Mouse (Mus musculus): ENCODE data around the gene Mybl2. TPM values are rescaled to one million over a fixed set of nuclear protein-coding genes. Genes with fewer than 3 reads are reported as not detected.
"Not testable (repeated sequence)": the region's sequence is repeated elsewhere in the genome, so short reads cannot be mapped to it uniquely, and the experiment has no call there.

The Mybl2 gene
- polyA plus RNA-seq, 1 experiment from 2014 or later, result 16.0 TPM

DNA sequence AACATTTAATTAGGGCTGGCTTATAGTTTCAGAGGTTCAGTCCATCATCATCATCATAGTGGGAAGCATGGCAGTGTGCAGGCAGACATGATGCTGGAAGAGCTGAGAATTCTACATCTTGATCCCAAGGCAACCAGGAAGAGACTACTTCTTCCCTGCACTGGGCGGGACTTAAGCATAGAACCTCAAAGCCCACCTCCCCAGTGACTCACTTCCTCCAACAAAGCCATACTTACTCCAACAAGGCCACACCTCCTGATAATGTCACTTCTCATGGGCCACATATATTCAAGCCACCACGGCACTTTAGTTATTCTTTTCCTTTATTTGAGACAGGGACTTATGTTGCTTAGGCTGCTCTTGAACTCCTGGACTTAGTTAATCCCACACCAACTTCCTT, 5.4 kb upstream of the Mybl2 start:
- no peak for DNase-seq (ENCODE audit: low spot score)
- no peaks in the 10 kb centered on the region for H3K4me1 ChIP-seq (ENCODE audit: control insufficient read depth, insufficient read depth, low read length)
- WGBS, result 86% methylated on average over 2 of the region's 2 CpGs
- no peaks in the 10 kb centered on the region for H3K27me3 ChIP-seq (replicated peaks; ENCODE audit: control insufficient read depth, insufficient read depth, low read length)
- H3K4me2 ChIP-seq (ENCODE audit: low read depth, low read length), result no peak overlapping the region
- no peaks in the 10 kb centered on the region for H3K9me3 ChIP-seq (ENCODE audit: control insufficient read depth, low read length)
- H3K9ac ChIP-seq (ENCODE audit: low read depth, low read length), result no peak overlapping the region
- H3K27ac ChIP-seq (replicated peaks; ENCODE audit: low read depth, low read length), result no peak overlapping the region
- no peak overlapping the region for H3K4me3 ChIP-seq (ENCODE audit: low read depth, low read length)
- no peak for ATAC-seq (ENCODE audit: low read depth)
- peaks cover 31% of the 10 kb centered on the region for H3K36me3 ChIP-seq (ENCODE audit: control insufficient read depth, insufficient read depth, low read length)

DNA sequence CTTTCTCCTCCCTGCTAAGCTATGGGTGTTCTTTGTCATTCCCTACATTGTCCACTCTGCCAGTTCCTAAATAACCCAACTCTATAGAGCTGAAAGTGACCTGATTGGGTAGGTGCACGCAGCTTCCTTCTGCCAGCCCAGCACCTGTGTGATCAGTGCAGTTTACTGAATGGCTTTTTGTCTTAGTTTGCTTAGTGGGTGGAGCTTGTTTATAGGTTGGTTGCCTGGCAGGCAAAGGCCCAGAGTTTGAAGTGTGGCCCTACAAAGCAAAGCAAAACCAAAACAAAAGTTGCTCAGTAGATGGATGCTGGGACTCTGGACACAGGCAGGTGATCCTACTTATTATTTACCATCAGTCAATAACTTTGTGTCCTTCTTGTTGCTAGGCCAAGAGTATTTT, 2.8 kb upstream of the Mybl2 start:
- no peak for ATAC-seq (ENCODE audit: low read depth)
- WGBS, result 79% methylated on average over 1 of the region's 1 CpGs

DNA sequence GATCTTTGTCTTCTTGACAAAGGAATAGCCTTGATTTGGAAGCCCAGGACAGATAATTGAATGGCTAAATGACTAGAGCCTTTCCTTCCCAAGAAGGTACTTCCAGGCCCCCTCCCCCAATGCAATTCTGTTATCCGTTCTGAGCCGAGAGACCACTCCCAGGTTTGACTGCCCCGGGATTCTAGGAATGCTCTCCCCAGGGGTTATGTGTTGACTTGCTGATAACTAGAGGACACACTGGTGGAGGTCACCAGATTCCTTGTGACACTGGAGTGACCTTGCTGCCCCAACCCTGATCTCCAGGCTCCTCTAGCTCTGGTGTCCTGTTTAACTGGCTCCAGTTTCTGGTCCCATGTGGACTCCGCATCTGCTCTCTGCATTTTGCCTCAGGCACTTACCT, 2.4 kb upstream of the Mybl2 start:
- ATAC-seq (ENCODE audit: low read depth) (no peak), DNase-seq (ENCODE audit: low spot score) (no peak)
- peaks cover 7% of the 10 kb centered on the region; the same call in 1 of the 2 replicates for H3K4me1 ChIP-seq (ENCODE audit: control insufficient read depth, insufficient read depth, low read length)
- H3K36me3 ChIP-seq (ENCODE audit: control insufficient read depth, insufficient read depth, low read length), result peaks cover 4% of the 10 kb centered on the region
- no peak overlapping the region for H3K9ac ChIP-seq (ENCODE audit: low read depth, low read length)
- no peak overlapping the region for H3K4me3 ChIP-seq (ENCODE audit: low read depth, low read length)
- no peaks in the 10 kb centered on the region for H3K27me3 ChIP-seq (replicated peaks; ENCODE audit: control insufficient read depth, insufficient read depth, low read length)
- no peaks in the 10 kb centered on the region for H3K9me3 ChIP-seq (ENCODE audit: control insufficient read depth, low read length)
- no peak overlapping the region for H3K4me2 ChIP-seq (ENCODE audit: low read depth, low read length)
- H3K27ac ChIP-seq (replicated peaks; ENCODE audit: low read depth, low read length), result no peak overlapping the region
- 29% methylated on average over 4 of the region's 4 CpGs for WGBS

More for the DNA sequence above, 2.8 kb upstream of the Mybl2 start:
- Histone ChIP-seq H3K27ac (replicated peaks; ENCODE audit: low read depth, low read length) (no peak overlapping the region), H3K4me1 (ENCODE audit: control insufficient read depth, insufficient read depth, low read length) (peaks cover 7% of the 10 kb centered on the region; the same call in 1 of the 2 replicates), H3K4me2 (ENCODE audit: low read depth, low read length) (no peak overlapping the region), H3K27me3 (replicated peaks; ENCODE audit: control insufficient read depth, insufficient read depth, low read length) (no peaks in the 10 kb centered on the region), H3K9me3 (ENCODE audit: control insufficient read depth, low read length) (no peaks in the 10 kb centered on the region), H3K9ac (ENCODE audit: low read depth, low read length) (no peak overlapping the region), H3K36me3 (ENCODE audit: control insufficient read depth, insufficient read depth, low read length) (peaks cover 8% of the 10 kb centered on the region), H3K4me3 (ENCODE audit: low read depth, low read length) (no peak overlapping the region)
- no peak for DNase-seq (ENCODE audit: low spot score)

DNA sequence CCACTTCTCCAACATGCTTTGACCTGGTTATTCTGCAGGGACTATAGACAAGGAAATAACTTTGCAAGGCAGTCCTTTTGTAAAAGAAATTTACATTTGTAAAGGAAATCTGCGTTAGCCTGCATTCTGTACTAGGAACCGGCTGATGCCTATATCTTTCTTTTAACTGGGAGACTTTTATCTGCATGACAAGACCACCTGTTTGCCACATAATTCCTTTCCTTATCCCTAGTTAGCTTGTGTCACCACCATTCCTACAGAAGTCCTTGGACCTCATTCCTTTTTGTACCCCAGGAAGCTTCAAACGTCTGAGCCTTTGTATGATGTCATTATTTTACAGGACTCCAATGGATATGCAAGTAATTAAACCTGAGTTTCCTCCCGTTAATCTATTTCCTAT, 1.7 kb upstream of the Mybl2 start:
- DNase-seq (ENCODE audit: low spot score) (no peak), ATAC-seq (ENCODE audit: low read depth) (no peak)
- no peak overlapping the region for H3K27ac ChIP-seq (replicated peaks; ENCODE audit: low read depth, low read length)
- H3K9ac ChIP-seq (ENCODE audit: low read depth, low read length), result no peak overlapping the region
- no peaks in the 10 kb centered on the region for H3K27me3 ChIP-seq (replicated peaks; ENCODE audit: control insufficient read depth, insufficient read depth, low read length)
- H3K36me3 ChIP-seq (ENCODE audit: control insufficient read depth, insufficient read depth, low read length), result no peaks in the 10 kb centered on the region
- H3K9me3 ChIP-seq (ENCODE audit: control insufficient read depth, low read length), result no peaks in the 10 kb centered on the region
- WGBS, result 73% methylated on average over 4 of the region's 4 CpGs
- H3K4me2 ChIP-seq (ENCODE audit: low read depth, low read length), result no peak overlapping the region
- H3K4me3 ChIP-seq (ENCODE audit: low read depth, low read length), result no peak overlapping the region
- peaks cover 7% of the 10 kb centered on the region; the same call in 1 of the 2 replicates for H3K4me1 ChIP-seq (ENCODE audit: control insufficient read depth, insufficient read depth, low read length)

DNA sequence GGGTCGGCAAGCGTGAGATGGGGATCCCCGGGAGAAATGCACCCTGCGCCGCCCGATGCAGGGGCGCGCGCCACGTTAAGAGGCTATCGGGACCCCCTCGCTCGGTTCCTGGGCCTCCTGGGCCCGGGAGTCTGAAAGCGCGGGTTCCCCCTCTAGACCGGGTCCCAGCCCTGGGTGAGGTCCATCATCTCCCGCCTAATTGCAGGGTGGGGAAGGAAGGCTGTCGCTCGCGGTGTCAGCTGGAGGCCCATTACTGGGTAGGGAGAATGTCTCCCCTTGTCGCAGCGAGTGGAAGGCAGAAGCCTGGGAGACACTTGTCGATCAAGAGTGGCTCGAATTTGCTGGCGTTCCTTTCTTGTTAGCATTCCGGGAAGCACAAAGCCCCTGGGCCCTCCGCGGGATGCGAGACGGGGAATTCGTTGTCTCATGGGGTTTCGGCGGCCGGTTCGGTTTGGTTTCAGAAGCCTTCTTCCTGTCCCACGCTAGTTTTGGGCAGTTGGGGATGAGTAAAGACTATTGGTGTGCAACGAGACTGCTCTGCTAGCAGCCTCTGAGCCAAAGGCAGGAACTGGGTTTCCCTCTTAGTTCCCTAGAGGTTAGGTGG, 506 bp downstream of the Mybl2 start:
- H3K4me3 ChIP-seq (ENCODE audit: low read depth, low read length), result peak overlapping the region; percentile 77
- under 1% methylated on average over 26 of the region's 38 CpGs for WGBS
- H3K27me3 ChIP-seq (replicated peaks; ENCODE audit: control insufficient read depth, insufficient read depth, low read length), result no peaks in the 10 kb centered on the region
- no peaks in the 10 kb centered on the region for H3K36me3 ChIP-seq (ENCODE audit: control insufficient read depth, insufficient read depth, low read length)
- ATAC-seq (ENCODE audit: low read depth) (no peak), DNase-seq (ENCODE audit: low spot score) (peak; percentile 15)
- H3K9me3 ChIP-seq (ENCODE audit: control insufficient read depth, low read length), result no peaks in the 10 kb centered on the region
- H3K27ac ChIP-seq (replicated peaks; ENCODE audit: low read depth, low read length), result 0 out of 2 replicates have a peak overlapping the region, but pooled peaks have one; percentile 15
- peaks cover 7% of the 10 kb centered on the region; the same call in 1 of the 2 replicates for H3K4me1 ChIP-seq (ENCODE audit: control insufficient read depth, insufficient read depth, low read length)
- H3K9ac ChIP-seq (ENCODE audit: low read depth, low read length), result peak overlapping the region; percentile 70
- H3K4me2 ChIP-seq (ENCODE audit: low read depth, low read length), result peak overlapping the region; percentile 99

DNA sequence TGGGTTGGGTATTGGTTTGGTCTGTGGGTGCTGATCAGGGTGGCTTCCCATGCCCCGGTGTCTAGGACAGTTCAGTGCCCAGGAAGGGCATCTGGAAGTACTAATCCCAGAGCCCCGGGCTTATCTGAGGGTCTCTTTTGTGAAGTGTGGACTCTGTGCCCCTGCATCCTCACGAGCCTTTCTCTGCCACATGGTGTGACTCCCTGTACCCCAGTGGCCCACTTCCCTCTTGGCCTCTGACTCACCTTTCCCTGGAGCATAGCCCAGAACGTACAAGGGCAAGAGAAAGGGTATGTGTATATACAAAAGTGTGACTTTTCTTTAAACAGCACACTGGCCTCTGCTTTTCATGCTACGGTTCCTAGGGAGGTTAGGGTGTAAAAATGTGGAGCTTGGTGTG, 1.2 kb downstream of the Mybl2 start:
- H3K4me1 ChIP-seq (ENCODE audit: control insufficient read depth, insufficient read depth, low read length), result peaks cover 7% of the 10 kb centered on the region; the same call in 1 of the 2 replicates
- WGBS, result 27% methylated on average over 5 of the region's 5 CpGs
- no peaks in the 10 kb centered on the region for H3K27me3 ChIP-seq (replicated peaks; ENCODE audit: control insufficient read depth, insufficient read depth, low read length)
- H3K9me3 ChIP-seq (ENCODE audit: control insufficient read depth, low read length), result no peaks in the 10 kb centered on the region
- H3K4me3 ChIP-seq (ENCODE audit: low read depth, low read length), result peak overlapping the region; percentile 77
- H3K27ac ChIP-seq (replicated peaks; ENCODE audit: low read depth, low read length), result no peak overlapping the region
- no peaks in the 10 kb centered on the region for H3K36me3 ChIP-seq (ENCODE audit: control insufficient read depth, insufficient read depth, low read length)
- DNase-seq (ENCODE audit: low spot score) (no peak), ATAC-seq (ENCODE audit: low read depth) (no peak)
- H3K4me2 ChIP-seq (ENCODE audit: low read depth, low read length), result peak overlapping the region; percentile 99
- peak overlapping the region; percentile 70 for H3K9ac ChIP-seq (ENCODE audit: low read depth, low read length)

DNA sequence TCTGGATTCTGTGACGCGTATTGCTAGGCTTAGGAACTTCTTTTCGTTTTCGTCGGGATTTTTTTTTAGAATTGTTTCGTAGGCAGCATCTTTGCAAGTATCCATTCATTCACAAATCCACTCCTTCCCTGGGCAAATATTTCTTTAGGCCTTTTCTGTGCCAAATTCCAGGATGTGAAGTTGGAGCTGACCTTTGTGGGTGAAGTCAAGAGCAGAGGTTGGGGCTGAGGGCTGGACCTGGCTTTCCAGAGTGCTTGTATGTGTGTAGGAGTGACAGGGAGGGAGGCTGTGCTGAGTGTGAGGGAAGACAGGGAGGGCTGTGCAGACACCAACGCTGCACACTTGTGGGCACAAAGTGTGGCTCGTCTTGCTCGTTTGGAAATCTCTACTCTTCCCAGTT, 2.1 kb downstream of the Mybl2 start:
- Histone ChIP-seq H3K36me3 (ENCODE audit: control insufficient read depth, insufficient read depth, low read length) (no peaks in the 10 kb centered on the region), H3K27me3 (replicated peaks; ENCODE audit: control insufficient read depth, insufficient read depth, low read length) (no peaks in the 10 kb centered on the region), H3K4me1 (ENCODE audit: control insufficient read depth, insufficient read depth, low read length) (peaks cover 7% of the 10 kb centered on the region; the same call in 1 of the 2 replicates), H3K4me2 (ENCODE audit: low read depth, low read length) (no peak overlapping the region), H3K27ac (replicated peaks; ENCODE audit: low read depth, low read length) (no peak overlapping the region), H3K9me3 (ENCODE audit: control insufficient read depth, low read length) (no peaks in the 10 kb centered on the region), H3K9ac (ENCODE audit: low read depth, low read length) (no peak overlapping the region), H3K4me3 (ENCODE audit: low read depth, low read length) (no peak overlapping the region)
- 82% methylated on average over 9 of the region's 9 CpGs for WGBS
- no peak for DNase-seq (ENCODE audit: low spot score)
- no peak for ATAC-seq (ENCODE audit: low read depth)

DNA sequence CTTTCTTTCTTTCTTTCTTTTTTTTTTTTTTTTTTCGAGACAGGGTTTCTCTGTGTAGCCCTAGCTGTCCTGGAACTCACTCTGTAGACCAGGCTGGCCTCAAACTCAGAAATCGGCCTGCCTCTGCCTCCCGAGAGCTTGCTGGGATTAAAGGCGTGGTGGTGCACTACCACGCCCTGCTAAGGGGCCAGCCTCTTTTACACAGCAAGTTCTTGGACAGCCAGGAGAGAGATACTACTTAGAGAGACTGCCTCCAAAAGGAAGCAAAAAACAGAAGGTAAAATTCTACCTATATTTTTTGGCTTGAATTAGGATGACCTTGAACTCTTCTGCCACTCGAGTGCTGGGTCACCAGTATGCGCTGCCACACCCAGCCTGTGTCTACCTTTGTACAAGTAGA, 4.5 kb downstream of the Mybl2 start:
- ATAC-seq (ENCODE audit: low read depth); H3K27me3 ChIP-seq (replicated peaks; ENCODE audit: control insufficient read depth, insufficient read depth, low read length); DNase-seq (ENCODE audit: low spot score); H3K4me3 ChIP-seq (ENCODE audit: low read depth, low read length); H3K36me3 ChIP-seq (ENCODE audit: control insufficient read depth, insufficient read depth, low read length); H3K4me1 ChIP-seq (ENCODE audit: control insufficient read depth, insufficient read depth, low read length); H3K27ac ChIP-seq (replicated peaks; ENCODE audit: low read depth, low read length); H3K9ac ChIP-seq (ENCODE audit: low read depth, low read length); H3K4me2 ChIP-seq (ENCODE audit: low read depth, low read length); H3K9me3 ChIP-seq (ENCODE audit: control insufficient read depth, low read length): not testable (repeated sequence)
- WGBS, result 84% methylated on average over 6 of the region's 7 CpGs

DNA sequence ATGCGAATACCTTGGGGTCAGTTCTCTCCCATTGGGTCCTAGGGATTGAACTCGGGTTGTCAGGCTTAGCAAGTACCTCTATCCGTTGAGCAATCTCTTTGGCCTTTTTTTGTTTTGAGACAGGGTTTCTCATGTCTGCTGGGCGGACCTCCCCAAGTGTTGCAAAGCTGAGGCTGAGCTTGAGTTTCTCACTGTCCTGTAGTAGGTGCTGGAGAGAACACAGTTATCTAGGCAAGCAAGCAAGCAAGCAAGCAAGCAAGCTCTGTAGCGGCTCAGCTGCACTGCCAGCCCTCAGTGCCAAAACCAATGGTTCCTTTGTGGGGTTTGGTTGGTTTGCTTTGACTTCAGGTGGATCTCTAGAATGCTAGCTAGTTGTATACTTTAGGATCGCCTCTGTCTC, 6.1 kb downstream of the Mybl2 start:
- H3K9me3 ChIP-seq (ENCODE audit: control insufficient read depth, low read length), result no peaks in the 10 kb centered on the region
- H3K36me3 ChIP-seq (ENCODE audit: control insufficient read depth, insufficient read depth, low read length), result peaks cover 10% of the 10 kb centered on the region
- WGBS, result 80% methylated on average over 6 of the region's 6 CpGs
- no peak overlapping the region for H3K4me3 ChIP-seq (ENCODE audit: low read depth, low read length)
- DNase-seq (ENCODE audit: low spot score), result no peak
- H3K27me3 ChIP-seq (replicated peaks; ENCODE audit: control insufficient read depth, insufficient read depth, low read length), result no peaks in the 10 kb centered on the region
- no peak overlapping the region for H3K4me2 ChIP-seq (ENCODE audit: low read depth, low read length)
- no peak for ATAC-seq (ENCODE audit: low read depth)
- H3K9ac ChIP-seq (ENCODE audit: low read depth, low read length), result no peak overlapping the region
- no peak overlapping the region for H3K27ac ChIP-seq (replicated peaks; ENCODE audit: low read depth, low read length)
- peaks cover 3% of the 10 kb centered on the region; the same call in 1 of the 2 replicates for H3K4me1 ChIP-seq (ENCODE audit: control insufficient read depth, insufficient read depth, low read length)
